Mouse (Mus musculus) limb, embryonic 11.5 days (tissue): ENCODE data around the gene Itpkc. TPM values are rescaled to one million over a fixed set of nuclear protein-coding genes. Genes with fewer than 3 reads are reported as not detected.
A peak's percentile ranks its signal among the peaks of the same experiment; 100 is the strongest.

Experiments
- ATAC-seq: fragments of 200-750 bp; cut with Nextera tagmentation; 2 replicates; pipeline ENCODE4 v1.8.0; 2017; ENCODE audit warnings: low read depth; ENCODE audit not compliant: insufficient number of reproducible peaks, low FRiP score, low TSS enrichment
- DNase-seq: peaks from one replicate; pipeline ENCODE4 v3.0.0-alpha.2; 2015; ENCODE audit warnings: low spot score
- H3K27ac ChIP-seq: fragments of 300-500 bp; sonication (generic); replicated peaks from 2 replicates; pipeline ENCODE4 v1.5.1; 2014; ENCODE audit warnings: low read depth, mild to moderate bottlenecking, low read length
- H3K27me3 ChIP-seq: fragments of 300-500 bp; sonication (generic); 2 replicates; pipeline ENCODE4 v1.6.1; 2014; ENCODE audit warnings: mild to moderate bottlenecking, low read length, mixed read lengths; ENCODE audit not compliant: control insufficient read depth, insufficient read depth
- H3K36me3 ChIP-seq: fragments of 300-500 bp; sonication (generic); 2 replicates; pipeline ENCODE4 v1.6.1; 2014; ENCODE audit warnings: mild to moderate bottlenecking, low read length, moderate library complexity, mixed read lengths; ENCODE audit not compliant: control insufficient read depth, insufficient read depth
- H3K4me1 ChIP-seq: fragments of 300-500 bp; sonication (generic); 2 replicates; pipeline ENCODE4 v1.6.1; 2014; ENCODE audit warnings: low read length, mixed read lengths; ENCODE audit not compliant: control insufficient read depth, insufficient read depth
- H3K4me2 ChIP-seq: fragments of 300-500 bp; sonication (generic); 2 replicates; pipeline ENCODE4 v1.6.1; 2014; ENCODE audit warnings: low read depth, mild to moderate bottlenecking, moderate library complexity; ENCODE audit not compliant: severe bottlenecking
- H3K4me3 ChIP-seq: fragments of 300-500 bp; sonication (generic); 2 replicates; pipeline ENCODE4 v1.5.1; 2014; ENCODE audit warnings: low read depth, low read length
- H3K9ac ChIP-seq: fragments of 300-500 bp; sonication (generic); 2 replicates; pipeline ENCODE4 v1.6.1; 2014; ENCODE audit warnings: mild to moderate bottlenecking, low read length
- H3K9me3 ChIP-seq: fragments of 300-500 bp; sonication (generic); 2 replicates; pipeline ENCODE4 v1.6.1; 2016; ENCODE audit warnings: low read length; ENCODE audit not compliant: control insufficient read depth
- WGBS: fragments of 180-500 bp; shearing (Covaris S2); extraction: QIAGEN DNeasy Blood & Tissue Kit; methylation state at CpG from one replicate; pipeline ENCODE4 v1.1.7; 2014; 5-methylcytosine and 5-hydroxymethylcytosine counted together
- polyA plus RNA-seq: library from polyadenylated mRNA; unstranded; fragments of >200 nt; fragmentation: Nextera tagmentation; extraction: Ambion mirVana; gene quantifications from 2 replicates; pipeline ENCODE4 v1.2.1, GENCODE M21; 2014

The Itpkc gene
- polyA plus RNA-seq, 1 experiment from 2014 or later = 6.5 TPM

GRCm38 (mm10) chr7:27195681-27196611 is 32.5 kb downstream of the Itpkc start, which contains the start of the genes BC024978 and Snrpa:
Gene BC024978, plus strand, starts transcription at chr7:27195781.
Gene Snrpa, minus strand, starts transcription at chr7:27196271.
- peak; percentile 98 for ATAC-seq
- WGBS = under 1% methylated on average over 64 of the region's 64 CpGs
- peaks cover 24% of the 10 kb centered on the region for H3K36me3 ChIP-seq

GRCm38 (mm10) chr7:27193731-27194130 is 34.7 kb downstream of the Itpkc start:
- H3K36me3 ChIP-seq = peaks cover 45% of the 10 kb centered on the region
- no peak overlapping the region for H3K4me3 ChIP-seq
- no peak overlapping the region for H3K27ac ChIP-seq
- no peak for DNase-seq
- H3K4me1 ChIP-seq = peaks cover 15% of the 10 kb centered on the region
- no peak overlapping the region for H3K9ac ChIP-seq
- ATAC-seq = no peak
- H3K27me3 ChIP-seq = no peaks in the 10 kb centered on the region
- WGBS = 83% methylated on average over 4 of the region's 4 CpGs
- H3K9me3 ChIP-seq = no peaks in the 10 kb centered on the region
- H3K4me2 ChIP-seq = no peak overlapping the region

More at GRCm38 (mm10) chr7:27195681-27196611, 32.5 kb downstream of the Itpkc start, which contains the start of the genes BC024978 and Snrpa:
- Histone ChIP-seq H3K9ac (peak within 1 kb of the TSS; percentile 94), H3K4me2 (peak within 1 kb of the TSS; percentile 89), H3K27ac (peak within 1 kb of the TSS; percentile 96), H3K27me3 (no peaks in the 10 kb centered on the region), H3K9me3 (no peaks in the 10 kb centered on the region), H3K4me1 (peaks cover 15% of the 10 kb centered on the region), H3K4me3 (peak within 1 kb of the TSS; percentile 83)
- DNase-seq = peak; percentile 95

GRCm38 (mm10) chr7:27192434-27192833 is 36.0 kb downstream of the Itpkc start:
- peaks cover 55% of the 10 kb centered on the region for H3K36me3 ChIP-seq
- peaks cover 15% of the 10 kb centered on the region for H3K4me1 ChIP-seq
- no peak overlapping the region for H3K4me3 ChIP-seq
- H3K27ac ChIP-seq = no peak overlapping the region
- 90% methylated on average over 5 of the region's 5 CpGs for WGBS
- H3K9ac ChIP-seq = no peak overlapping the region
- H3K4me2 ChIP-seq = no peak overlapping the region
- no peak for ATAC-seq
- no peaks in the 10 kb centered on the region for H3K9me3 ChIP-seq
- H3K27me3 ChIP-seq = no peaks in the 10 kb centered on the region
- no peak for DNase-seq

- no peak overlapping the region for H3K27ac ChIP-seq
- H3K36me3 ChIP-seq = peaks cover 72% of the 10 kb centered on the region
- no peak overlapping the region for H3K9ac ChIP-seq
- no peaks in the 10 kb centered on the region for H3K27me3 ChIP-seq
- WGBS = 97% methylated on average over 10 of the region's 10 CpGs
- H3K4me2 ChIP-seq = no peak overlapping the region
- peaks cover 6% of the 10 kb centered on the region; the same call in 1 of the 2 replicates for H3K4me1 ChIP-seq
- DNase-seq (no peak), ATAC-seq (no peak)
- H3K9me3 ChIP-seq = no peaks in the 10 kb centered on the region
- H3K4me3 ChIP-seq = no peak overlapping the region
Observed at GRCm38 (mm10) chr7:27189271-27189931, 39.1 kb downstream of the Itpkc start.

GRCm38 (mm10) chr7:27185986-27186385 is 42.5 kb downstream of the Itpkc start:
- Histone ChIP-seq H3K4me2 (no peak overlapping the region), H3K9me3 (no peaks in the 10 kb centered on the region), H3K9ac (no peak overlapping the region), H3K4me3 (no peak overlapping the region), H3K4me1 (no peaks in the 10 kb centered on the region), H3K27me3 (no peaks in the 10 kb centered on the region), H3K27ac (no peak overlapping the region), H3K36me3 (peaks cover 48% of the 10 kb centered on the region)
- WGBS = 89% methylated on average over 5 of the region's 5 CpGs
- ATAC-seq (0 out of 2 replicates have a peak, but pooled peaks have one; percentile 6), DNase-seq (no peak)

GRCm38 (mm10) chr7:27184964-27185363 is 43.5 kb downstream of the Itpkc start:
- ATAC-seq = no peak
- Histone ChIP-seq H3K9me3 (no peaks in the 10 kb centered on the region), H3K27me3 (no peaks in the 10 kb centered on the region), H3K4me2 (no peak overlapping the region), H3K27ac (no peak overlapping the region), H3K4me3 (no peak overlapping the region), H3K9ac (no peak overlapping the region), H3K4me1 (no peaks in the 10 kb centered on the region), H3K36me3 (peaks cover 39% of the 10 kb centered on the region)
- DNase-seq = peak; percentile 77
- WGBS = 46% methylated on average over 3 of the region's 3 CpGs

GRCm38 (mm10) chr7:27182498-27182897 is 46.0 kb downstream of the Itpkc start:
- WGBS = 89% methylated on average over 1 of the region's 1 CpGs
- Histone ChIP-seq H3K27me3 (no peaks in the 10 kb centered on the region), H3K4me2 (no peak overlapping the region), H3K9ac (no peak overlapping the region), H3K4me3 (no peak overlapping the region), H3K4me1 (0 out of 2 replicates have a peak, but pooled peaks cover 3% of the 10 kb centered on the region), H3K27ac (no peak overlapping the region), H3K36me3 (peaks cover 18% of the 10 kb centered on the region), H3K9me3 (no peaks in the 10 kb centered on the region)
- no peak for DNase-seq
- ATAC-seq = no peak
